Mouse (Mus musculus): ENCODE results near the gene Prkar1b.

The Prkar1b gene

GRCm38 (mm10) chr5:139145726-139146125, 4.1 kb downstream of the Prkar1b start:
- DNase-seq (ENCODE audit: low read depth), result no peak

DNA sequence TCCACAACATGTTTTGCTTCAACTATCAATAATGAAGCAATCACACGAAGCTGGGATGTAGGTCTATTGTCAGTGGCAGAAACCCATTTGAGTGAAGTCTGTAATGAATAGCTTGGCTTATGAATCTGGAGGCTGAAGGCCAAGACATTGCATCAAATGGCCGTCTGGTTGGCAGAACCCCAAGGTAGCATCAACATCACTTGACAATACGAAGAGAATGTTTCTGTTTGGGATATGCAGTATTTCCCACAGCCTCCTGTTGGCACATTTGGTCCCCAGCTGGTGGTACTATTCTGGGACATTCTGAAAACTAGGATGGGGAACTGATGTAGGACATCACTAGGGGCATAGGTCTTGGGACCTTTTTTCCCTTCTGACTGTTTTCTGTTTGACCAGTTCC, 5.9 kb downstream of the Prkar1b start:
- no peak for DNase-seq (ENCODE audit: low read depth)

GRCm38 (mm10) chr5:139141326-139141725, 8.5 kb downstream of the Prkar1b start:
- no peak for DNase-seq (ENCODE audit: low read depth)

GRCm38 (mm10) chr5:139140589-139140988, 9.2 kb downstream of the Prkar1b start:
- no peak for DNase-seq (ENCODE audit: low read depth)

- no peak for DNase-seq (ENCODE audit: low read depth)
Observed at GRCm38 (mm10) chr5:139138926-139139472, 10.8 kb downstream of the Prkar1b start.

- DNase-seq (ENCODE audit: low read depth), result no peak
Observed at GRCm38 (mm10) chr5:139138261-139138925, 11.4 kb downstream of the Prkar1b start.

GRCm38 (mm10) chr5:139137176-139137575, 12.6 kb downstream of the Prkar1b start:
- no peak for DNase-seq (ENCODE audit: low read depth)

DNA sequence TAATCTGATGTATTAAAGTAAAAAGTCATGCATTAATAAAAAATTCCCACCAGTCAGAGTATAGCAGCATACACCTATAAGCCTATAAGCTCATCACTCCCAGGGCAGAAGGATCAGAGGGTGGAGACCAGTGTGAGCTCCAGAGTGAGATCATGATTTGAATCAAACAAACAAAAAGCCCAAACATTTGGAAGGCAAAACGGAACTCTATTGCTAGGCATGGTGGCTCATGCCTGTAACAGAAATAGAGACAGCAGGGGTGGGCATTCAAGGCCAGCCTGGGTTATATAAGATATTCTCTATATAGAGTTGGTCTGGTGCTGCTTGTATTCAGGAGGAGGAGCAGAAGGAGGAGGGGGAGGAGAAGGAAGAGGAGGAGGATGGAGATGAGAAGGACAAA, 13.5 kb downstream of the Prkar1b start:
- no peak for DNase-seq (ENCODE audit: low read depth)

GRCm38 (mm10) chr5:139134501-139134900, 15.3 kb downstream of the Prkar1b start:
- DNase-seq (ENCODE audit: low read depth), result no peak

DNA sequence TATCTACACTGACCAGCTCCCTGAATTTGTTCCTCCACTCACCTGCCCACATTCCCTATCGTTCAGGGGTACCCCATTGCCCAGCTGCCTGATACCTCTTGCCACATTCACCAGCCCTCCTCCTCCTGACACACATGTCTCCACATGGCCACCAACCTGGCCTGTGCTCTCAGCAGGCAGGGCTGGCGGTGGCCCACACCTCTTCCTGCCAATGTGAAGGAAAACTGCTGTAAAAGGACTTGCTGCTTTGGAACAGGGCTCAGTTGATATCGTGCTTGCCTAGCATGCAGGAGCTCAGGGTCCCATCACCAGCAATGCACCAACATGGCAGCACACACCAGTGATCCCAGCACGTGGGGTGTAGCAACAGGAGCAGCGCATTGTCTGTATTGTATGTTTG, 19.4 kb downstream of the Prkar1b start:
- DNase-seq (ENCODE audit: low read depth), result no peak

DNA sequence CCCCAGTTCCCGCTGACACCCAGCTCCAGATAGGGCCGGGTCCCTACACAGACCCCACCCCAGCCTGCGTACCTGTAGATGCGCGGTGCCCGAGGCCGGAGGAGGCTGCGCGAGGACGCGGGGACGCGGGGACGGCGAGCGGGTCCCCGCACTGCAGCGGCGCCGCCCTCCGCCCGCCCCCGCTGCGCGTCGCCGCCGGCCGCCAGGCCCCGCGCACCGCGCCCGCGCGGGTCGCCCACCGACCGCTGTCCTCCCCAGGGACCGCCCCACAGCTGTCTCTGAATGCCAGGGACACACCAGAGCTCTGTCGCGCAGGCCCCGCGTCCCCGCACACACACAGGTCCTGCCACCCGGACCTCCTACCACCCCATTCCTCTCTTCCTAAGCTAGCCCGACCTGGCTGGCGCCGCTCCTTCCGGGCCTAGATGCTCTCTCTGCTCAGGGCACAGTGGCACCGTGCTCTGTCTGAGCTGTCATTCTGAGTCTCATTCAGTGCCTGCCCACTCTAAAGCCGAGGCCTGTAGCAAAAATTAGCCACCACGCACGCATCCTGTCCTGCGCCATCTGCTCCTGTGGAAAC, 20.1 kb downstream of the Prkar1b start:
- DNase-seq (ENCODE audit: low read depth), result no peak

DNA sequence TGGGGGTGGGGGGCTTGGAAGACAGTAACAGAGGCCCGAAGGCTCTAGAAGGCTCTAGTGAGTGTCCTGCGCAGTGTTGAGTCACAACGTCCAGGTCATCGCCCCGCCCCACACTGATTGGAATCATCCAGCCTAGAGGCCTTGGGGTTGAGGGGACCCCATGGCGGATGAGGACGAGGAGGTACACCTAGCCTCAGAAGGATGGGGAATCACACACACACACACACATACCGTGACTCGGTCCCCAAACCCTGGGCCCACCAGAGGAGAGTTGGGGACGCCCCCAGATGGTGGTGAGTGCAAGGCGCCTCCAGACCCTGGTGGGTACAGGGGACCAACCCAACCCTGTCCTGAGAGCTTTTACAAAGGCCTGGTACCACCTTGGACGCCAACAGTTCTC, 20.7 kb downstream of the Prkar1b start:
- no peak for DNase-seq (ENCODE audit: low read depth)

- no peak for DNase-seq (ENCODE audit: low read depth)
Observed at GRCm38 (mm10) chr5:139128476-139129065, 21.2 kb downstream of the Prkar1b start.

GRCm38 (mm10) chr5:139125717-139126116, 24.1 kb downstream of the Prkar1b start:
- no peak for DNase-seq (ENCODE audit: low read depth)

DNA sequence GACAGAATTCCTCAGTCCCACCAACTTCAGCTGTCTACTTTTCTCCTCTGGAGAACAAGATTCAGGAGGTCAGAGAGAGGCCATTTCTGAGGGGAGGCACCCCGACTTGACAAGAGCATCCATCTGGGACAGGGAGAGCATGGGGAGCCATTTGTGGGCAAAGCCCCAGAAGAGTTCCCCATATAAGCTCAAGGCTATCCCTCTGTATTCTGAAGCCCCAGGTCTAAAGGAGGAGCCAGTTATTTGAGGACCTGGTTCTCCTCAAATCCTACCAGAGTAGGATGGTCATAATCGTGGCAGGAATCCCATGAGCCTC, 30.9 kb downstream of the Prkar1b start:
- DNase-seq (ENCODE audit: low read depth), result no peak

DNA sequence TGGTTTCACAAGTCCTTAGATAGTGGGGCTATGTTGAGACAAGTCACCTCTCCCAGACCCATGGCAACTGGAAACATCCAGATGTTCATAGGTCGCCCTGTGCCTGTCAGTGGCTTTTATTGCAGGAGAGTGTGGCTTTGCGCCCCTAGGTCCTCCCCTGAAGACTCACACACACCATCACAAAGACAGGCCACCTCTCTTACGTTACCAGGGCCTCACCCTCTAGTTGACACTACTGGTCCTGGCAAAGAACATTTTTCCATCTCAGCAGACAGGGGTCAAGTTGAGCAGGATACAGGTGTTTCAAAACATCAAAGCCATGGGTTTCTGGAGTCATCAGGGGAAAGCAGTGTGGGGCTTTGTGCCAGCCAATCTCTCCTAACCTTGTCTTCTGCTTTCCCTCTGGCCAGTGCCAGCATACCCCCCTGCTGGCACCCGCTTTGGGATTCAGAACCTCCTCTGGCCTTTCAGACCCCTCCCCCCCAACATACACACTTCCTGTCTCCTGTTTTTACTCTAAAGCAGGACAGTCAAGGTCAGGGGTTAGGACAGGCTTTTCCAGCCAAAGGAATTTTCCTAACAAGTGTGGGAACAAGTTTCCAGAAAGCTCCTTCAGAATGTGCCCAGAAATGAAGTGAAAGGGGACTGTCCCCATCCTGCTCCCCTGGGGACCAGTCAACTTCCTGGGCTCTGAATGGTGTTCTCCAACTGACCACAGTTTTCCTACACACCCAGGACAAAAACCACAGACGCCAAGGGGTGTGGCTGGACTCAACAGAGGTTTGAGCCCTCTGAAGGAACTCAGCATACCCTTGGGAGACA, 31.5 kb downstream of the Prkar1b start:
- DNase-seq (ENCODE audit: low read depth), result no peak

DNA sequence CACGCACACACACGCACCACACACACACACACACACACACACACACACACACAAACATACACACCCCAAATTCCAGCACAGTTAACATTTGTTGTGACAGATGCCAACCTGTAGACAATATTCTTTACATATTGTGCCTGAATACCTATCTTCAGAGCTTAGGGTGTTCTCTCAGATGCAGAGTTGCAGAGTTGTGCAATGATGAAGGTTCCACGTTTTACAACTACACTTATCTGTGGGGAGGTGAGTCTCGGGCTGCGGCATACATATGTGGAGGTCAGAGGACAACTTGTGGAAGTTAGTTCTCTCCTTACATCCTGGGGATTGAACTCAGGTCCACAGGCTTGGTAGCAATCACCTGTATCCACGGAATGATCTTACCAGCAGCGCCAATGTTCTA, 34.3 kb downstream of the Prkar1b start:
- DNase-seq (ENCODE audit: low read depth), result no peak

DNA sequence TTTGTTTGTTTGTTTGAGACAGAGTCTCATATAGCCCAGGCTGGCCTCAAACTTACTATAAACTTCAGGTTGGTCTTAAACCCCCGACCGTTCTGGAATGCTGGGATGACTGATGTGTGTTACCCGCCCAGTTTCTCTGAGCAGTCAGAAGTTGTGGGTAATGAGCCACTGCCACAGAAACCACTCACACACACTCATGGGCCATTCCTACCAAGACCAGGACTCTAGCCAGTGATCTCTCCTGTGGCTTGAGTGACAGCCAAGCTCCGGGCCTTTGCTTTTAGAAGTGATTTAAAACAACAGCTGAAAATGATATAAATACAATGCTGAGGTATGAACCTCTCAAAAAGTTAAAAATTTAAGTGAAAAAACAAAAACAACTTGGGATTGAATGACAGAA, 34.9 kb downstream of the Prkar1b start:
- DNase-seq (ENCODE audit: low read depth), result no peak

DNA sequence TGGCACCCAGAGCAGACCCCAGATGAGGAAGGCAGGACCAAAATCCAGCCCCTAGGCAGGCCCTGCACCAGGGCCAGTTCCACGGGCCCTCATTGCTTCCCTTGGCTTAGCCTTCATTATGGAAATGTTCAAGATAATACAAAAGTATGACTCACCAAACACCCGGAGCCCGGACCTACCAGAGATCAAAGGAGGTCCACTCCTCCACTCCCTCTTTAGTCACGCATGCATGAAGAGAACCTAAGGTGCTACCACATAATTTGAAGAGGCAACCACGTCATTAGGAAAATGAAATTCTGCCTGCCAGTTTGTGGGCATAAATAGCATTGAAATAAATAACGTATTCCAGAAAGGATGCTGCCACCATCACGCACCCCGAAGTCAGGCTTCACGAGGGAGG, 37.4 kb downstream of the Prkar1b start:
- no peak for DNase-seq (ENCODE audit: low read depth)

GRCm38 (mm10) chr5:139111991-139112390, 37.8 kb downstream of the Prkar1b start:
- DNase-seq (ENCODE audit: low read depth), result no peak

DNA sequence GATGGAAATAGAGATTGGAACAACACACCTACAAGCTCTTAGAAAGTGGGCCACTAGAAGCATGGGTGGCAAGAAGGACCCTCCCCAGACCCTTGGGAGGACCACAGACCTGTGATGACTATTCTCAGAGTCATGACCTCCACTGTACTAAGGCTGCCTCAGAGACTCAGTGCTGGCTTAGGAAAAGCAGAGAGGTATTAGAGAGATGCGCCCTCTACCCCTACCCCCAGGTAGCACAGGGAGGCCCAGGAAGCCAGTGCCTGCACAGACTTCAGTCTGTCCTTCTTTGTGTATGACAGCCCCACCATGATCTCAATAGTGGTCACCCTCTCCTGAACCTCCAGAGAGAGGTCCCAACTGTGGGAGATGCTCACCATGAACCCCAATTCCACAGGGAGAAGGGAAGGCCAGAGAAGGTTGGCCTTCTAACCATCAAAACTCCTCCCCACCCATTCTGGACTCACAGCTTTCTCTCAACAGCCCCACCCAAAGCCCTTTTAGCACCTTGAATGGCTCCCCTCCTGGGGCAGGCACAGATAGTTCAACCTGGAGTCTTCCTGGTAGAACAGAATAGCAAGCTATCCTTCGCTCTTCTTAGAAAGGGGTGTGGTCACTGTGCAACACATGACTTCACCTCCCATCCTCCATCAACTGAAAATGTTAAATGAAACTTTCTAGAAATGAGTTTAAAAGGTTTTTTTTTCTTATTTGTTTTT, 39.5 kb downstream of the Prkar1b start:
- DNase-seq (ENCODE audit: low read depth), result peak; percentile 48

DNA sequence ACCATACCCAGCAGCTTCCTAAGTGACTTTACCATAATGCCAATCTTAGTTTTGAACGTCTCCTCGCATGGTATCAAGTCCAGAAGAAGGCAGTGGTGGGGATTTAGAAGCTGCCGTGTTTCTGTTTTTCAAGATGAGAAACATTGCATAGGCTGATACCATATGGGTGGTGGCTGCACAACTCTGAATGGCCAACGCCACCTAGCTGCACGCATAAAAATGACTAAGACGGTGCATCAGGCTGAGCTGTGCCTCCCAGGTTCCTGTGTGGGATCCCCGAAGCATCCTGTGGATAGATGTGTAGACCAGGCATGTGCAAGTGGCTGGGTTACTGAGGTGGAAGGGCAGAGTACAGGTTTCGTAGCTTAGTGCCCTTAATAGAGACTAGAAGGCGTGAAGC, 42.0 kb downstream of the Prkar1b start:
- DNase-seq (ENCODE audit: low read depth), result peak; percentile 43
